Mouse (Mus musculus) thymus, postnatal 0 days (tissue): Measurements from ENCODE around the gene Camk2b. TPM values are rescaled to one million over a fixed set of nuclear protein-coding genes. Genes with fewer than 3 reads are reported as not detected.
"Not testable (repeated sequence)": the region's sequence is repeated elsewhere in the genome, so short reads cannot be mapped to it uniquely, and the experiment has no call there.

Source experiments
- DNase-seq: peaks from one replicate; pipeline ENCODE4 v3.0.0-alpha.2; 2015; ENCODE audit warnings: low spot score
- polyA plus RNA-seq: library from polyadenylated mRNA; unstranded; fragments of >200 nt; fragmentation: Nextera tagmentation; extraction: Ambion mirVana; gene quantifications from 2 replicates; pipeline ENCODE4 v1.2.1, GENCODE M21; 2015

Gene Camk2b
- polyA plus RNA-seq, 1 experiment from 2014 or later: 2.3 TPM

GRCm38 (mm10) chr11:6016368-6016767 lies 49.8 kb downstream of the Camk2b start:
- DNase-seq: peak; percentile 62

DNA sequence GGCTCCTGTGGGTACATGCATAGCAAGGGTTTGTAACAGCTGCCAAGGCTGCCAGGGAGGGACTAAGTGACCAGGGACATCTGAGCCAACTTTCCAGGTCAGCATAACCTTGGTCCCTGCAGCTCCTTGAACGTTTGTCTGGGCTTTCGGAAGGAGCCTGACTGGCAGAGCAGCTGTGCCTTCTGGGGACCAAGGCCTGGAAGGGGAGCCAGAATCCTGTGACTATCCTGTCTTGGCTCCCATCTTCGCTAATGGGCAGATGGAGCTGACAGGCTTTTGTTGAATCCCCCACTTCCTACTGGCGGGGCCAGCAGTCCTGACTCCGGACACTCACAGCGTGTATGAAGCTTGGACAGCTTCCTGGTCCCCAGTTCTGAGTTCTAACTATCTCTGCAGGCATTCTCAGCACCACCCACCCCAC lies 51.1 kb downstream of the Camk2b start:
- no peak for DNase-seq

- DNase-seq: peak; percentile 60
Measured at GRCm38 (mm10) chr11:6013359-6013758, 52.8 kb downstream of the Camk2b start.

DNA sequence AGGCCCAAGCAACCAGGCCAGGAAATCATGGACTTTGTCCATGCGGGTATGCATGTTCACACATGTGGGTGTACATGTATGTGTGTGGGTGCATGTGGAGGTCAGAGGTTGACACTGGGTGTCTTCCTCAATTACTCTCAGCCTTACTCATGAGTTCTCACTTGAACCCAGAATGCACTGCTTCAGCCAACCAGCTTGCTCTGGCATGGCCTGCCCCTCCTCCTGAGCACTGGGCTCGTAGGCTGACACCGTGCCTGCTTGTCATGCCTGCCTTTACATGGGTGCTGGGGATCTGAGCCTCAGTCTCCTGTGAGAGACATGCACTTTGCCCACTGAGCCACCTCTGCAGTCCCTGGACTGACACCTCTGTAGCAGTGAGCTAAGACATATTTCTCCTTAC lies 54.3 kb downstream of the Camk2b start:
- no peak for DNase-seq

DNA sequence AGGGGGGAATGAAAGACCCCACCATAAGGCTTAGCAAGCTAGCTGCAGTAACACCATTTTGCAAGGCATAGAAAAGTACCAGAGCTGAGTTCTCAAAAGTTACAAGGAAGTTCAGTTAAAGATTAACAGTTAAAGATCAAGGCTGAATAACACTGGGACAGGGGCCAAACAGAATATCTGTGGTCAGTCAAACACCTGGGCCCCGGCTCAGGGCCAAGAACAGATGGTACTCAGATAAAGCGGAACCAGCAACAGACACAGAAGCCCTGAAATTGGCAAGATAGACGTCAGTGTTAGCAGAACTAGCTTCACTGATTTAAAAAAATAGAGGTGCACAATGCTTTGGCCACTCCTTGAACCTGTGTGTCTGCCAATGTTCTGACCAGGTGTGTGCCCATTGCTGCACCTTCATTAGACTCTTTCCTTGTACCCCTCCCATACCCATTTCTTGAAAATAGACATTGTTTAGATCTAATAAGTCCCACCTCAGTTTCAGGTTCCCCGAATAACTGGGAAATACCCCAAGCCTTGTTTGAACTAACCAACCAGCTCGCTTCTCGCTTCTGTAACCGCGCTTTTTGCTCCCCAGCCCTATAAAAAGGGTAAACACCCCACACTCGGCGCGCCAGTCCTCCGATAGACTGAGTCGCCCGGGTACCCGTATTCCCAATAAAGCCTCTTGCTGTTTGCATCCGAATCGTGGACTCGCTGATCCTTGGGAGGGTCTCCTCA lies 55.2 kb downstream of the Camk2b start:
- not testable (repeated sequence) for DNase-seq

DNA sequence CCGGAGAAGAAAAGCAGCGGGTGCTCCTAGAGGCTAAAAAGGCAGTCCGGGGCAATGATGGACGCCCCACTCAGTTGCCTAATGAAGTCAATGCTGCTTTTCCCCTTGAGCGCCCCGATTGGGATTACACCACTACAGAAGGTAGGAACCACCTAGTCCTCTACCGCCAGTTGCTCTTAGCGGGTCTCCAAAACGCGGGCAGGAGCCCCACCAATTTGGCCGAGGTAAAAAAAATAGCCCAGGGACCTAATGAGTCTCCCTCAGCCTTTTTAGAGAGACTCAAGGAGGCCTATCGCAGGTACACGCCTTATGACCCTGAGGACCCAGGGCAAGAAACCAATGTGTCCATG lies 58.4 kb downstream of the Camk2b start:
- not testable (repeated sequence) for DNase-seq

GRCm38 (mm10) chr11:6007010-6007778 lies 59.0 kb downstream of the Camk2b start:
- DNase-seq: not testable (repeated sequence)

DNA sequence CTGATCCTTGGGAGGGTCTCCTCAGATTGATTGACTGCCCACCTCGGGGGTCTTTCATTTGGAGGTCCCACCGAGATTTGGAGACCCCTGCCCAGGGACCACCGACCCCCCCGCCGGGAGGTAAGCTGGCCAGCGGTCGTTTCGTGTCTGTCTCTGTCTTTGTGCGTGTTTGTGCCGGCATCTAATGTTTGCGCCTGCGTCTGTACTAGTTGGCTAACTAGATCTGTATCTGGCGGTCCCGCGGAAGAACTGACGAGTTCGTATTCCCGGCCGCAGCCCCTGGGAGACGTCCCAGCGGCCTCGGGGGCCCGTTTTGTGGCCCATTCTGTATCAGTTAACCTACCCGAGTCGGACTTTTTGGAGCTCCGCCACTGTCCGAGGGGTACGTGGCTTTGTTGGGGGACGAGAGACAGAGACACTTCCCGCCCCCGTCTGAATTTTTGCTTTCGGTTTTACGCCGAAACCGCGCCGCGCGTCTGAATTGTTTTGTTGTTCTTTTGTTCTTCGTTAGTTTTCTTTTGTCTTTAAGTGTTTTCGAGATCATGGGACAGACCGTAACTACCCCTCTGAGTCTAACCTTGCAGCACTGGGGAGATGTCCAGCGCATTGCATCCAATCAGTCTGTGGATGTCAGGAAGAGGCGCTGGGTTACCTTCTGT lies 59.7 kb downstream of the Camk2b start:
- DNase-seq: not testable (repeated sequence)

DNA sequence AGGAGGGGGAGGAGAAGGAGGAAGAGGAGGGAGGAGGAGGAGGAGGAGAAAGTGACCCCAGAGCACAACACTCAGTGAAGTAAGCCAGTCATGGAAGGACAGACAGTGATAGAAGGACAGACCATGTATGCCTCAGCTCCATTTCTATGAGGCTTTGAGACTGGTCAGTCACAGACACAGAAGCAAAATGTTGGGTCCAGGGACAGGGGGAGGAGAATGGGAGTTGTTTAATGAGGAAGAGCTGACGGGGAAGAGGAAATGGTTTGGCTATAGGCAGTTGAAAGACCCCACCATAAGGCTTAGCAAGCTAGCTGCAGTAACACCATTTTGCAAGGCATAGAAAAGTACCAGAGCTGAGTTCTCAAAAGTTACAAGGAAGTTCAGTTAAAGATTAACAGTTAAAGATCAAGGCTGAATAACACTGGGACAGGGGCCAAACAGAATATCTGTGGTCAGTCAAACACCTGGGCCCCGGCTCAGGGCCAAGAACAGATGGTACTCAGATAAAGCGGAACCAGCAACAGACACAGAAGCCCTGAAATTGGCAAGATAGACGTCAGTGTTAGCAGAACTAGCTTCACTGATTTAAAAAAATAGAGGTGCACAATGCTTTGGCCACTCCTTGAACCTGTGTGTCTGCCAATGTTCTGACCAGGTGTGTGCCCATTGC lies 60.7 kb downstream of the Camk2b start:
- DNase-seq: not testable (repeated sequence)

DNA sequence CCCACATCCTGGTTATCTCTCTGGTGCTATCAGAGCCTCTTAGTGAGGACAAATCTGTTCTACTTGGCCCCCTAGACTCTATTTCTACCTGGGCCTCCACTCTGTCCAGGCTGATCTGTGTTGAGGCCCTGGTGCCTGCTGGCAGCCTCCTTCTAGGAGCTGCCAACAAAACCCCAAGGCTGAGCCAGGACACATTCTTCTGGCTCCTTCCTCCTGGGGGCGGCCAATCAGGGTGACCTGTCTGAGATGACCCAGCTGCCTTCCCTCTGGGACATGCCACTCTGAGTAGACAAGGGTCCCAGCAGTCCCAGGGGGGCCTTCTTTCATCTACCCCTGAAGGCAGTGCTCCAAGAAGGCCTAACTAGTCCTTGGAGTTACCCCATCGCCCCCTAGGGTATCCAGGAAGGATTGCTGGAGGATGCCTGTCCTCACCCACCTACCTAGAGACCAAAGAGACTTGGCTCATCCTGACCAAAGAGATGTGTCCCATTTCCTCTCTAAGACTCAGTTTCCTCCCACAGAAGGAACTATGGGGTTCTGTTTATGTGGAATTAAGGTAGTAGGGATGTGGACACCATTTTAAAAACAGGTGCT lies 63.0 kb downstream of the Camk2b start:
- DNase-seq: peak; percentile 51

DNA sequence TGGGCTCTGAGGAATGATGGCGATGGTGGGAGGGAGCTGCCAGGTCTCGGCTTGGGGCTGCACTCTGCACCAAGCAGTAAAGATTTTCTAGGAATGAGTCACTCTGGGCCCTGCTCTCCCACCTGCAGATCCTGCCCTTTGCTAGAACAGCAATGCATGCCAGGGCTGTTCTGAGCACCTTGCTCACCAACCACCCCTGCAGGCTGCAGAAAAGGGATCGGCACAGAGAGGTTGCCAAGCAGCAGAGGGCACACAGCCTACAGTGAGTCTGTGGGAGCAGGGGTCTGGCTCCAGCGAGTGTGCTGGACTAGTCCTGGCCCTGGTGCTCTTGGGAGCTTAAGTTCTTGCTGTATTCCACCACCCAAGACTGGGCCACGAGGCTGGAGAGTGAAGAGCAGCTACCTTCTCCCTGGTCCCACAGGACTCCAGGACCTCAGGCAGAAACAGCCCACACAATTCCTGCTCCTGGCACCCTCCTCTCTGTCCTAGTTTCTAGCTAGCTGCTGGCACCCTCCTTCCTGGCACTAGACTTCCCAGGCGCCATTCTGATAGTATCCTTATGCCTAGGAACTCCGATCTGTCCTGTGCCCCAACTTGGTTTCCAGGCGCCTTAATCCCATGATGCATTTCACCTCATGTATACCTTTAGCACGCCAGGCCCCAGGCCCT lies 64.0 kb downstream of the Camk2b start:
- no peak for DNase-seq

- peak; percentile 43 for DNase-seq
Measured at GRCm38 (mm10) chr11:6000961-6001682, 65.0 kb downstream of the Camk2b start.

GRCm38 (mm10) chr11:5999832-6000771 lies 66.1 kb downstream of the Camk2b start:
- DNase-seq: peak; percentile 80

- no peak for DNase-seq
Measured at GRCm38 (mm10) chr11:5998472-5998871, 67.7 kb downstream of the Camk2b start.

DNA sequence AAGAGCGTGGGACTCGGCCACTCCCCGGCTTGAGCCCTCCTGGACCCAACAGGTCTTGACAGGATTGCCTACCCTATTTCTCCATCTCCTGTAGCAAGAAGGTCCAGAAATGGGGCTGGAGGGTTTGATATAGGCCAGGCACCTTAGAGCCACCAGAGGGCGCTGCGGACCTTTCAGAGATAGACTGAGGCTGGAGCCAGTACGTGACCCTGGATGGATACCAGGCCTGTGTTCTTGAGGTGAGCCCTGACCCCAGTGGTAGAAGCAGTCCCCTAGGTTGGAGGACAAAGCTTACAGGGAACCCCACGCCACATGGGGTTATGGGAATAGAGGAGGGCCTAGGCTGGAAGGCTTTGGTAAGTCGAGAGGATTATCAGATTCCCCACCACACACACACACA lies 70.2 kb downstream of the Camk2b start:
- DNase-seq: peak; percentile 83

GRCm38 (mm10) chr11:5994880-5995279 lies 71.3 kb downstream of the Camk2b start:
- no peak for DNase-seq

- DNase-seq: no peak
Measured at GRCm38 (mm10) chr11:5994212-5994611, 72.0 kb downstream of the Camk2b start.

DNA sequence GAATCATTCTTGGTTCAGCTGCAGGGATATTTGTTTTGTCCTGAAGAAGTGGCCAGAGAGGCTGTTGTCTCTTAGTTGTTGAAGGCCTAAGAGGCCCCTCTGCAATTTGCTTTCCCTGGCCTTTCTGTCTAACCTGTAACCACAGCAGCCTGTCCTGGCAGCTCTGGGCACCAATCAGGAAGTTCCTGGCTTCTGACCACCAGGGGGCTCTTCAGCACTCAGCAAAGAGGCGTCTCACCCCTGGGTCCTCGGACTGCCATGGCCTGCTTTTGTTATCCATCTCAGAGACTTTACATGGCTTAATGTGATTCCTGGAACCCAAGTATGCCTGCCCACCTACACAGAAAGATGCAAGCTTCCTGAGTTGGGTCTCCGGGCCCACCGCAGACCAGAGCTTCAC lies 75.3 kb downstream of the Camk2b start:
- peak; percentile 74 for DNase-seq
